Mouse (Mus musculus) erythroblast, embryonic 14.5 days (primary cell): ENCODE data around the gene 1700029H14Rik.

Source experiments
- GATA1 ChIP-seq: IDR thresholded peaks from 2 replicates; pipeline ENCODE4 v1.6.1; 2012; ENCODE audit warnings: low read length, inconsistent platforms, mixed read lengths
- TAL1 ChIP-seq: IDR thresholded peaks from 3 replicates; pipeline ENCODE4 v1.6.1; 2012; ENCODE audit warnings: low read length, inconsistent platforms, mixed read lengths

DNA sequence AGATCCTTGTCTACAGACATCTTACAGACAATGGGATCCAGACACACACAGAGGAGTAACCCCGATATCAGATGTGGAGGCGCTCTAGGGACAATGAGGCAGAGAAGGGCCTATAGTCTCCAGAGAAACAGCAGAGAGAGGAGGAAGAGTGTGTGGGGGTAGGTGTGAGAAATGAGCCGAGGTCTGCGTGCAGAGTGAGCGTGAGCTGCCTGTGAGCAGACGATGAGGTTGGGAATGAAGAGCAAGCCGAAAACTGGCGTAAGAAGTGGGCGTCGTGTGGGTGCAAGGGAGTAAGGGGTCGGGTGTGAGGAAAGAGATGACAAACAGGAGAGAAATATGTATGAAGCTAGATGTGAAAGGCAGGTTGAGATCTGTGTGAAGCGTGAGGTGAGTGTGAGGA, 49.4 kb upstream of the 1700029H14Rik start:
- TF ChIP-seq TAL1, result no peak
- no peak for TF ChIP-seq GATA1
